Comparison of ENCODE assay signal across 8 mouse cellular contexts in the genomic region with DNA sequence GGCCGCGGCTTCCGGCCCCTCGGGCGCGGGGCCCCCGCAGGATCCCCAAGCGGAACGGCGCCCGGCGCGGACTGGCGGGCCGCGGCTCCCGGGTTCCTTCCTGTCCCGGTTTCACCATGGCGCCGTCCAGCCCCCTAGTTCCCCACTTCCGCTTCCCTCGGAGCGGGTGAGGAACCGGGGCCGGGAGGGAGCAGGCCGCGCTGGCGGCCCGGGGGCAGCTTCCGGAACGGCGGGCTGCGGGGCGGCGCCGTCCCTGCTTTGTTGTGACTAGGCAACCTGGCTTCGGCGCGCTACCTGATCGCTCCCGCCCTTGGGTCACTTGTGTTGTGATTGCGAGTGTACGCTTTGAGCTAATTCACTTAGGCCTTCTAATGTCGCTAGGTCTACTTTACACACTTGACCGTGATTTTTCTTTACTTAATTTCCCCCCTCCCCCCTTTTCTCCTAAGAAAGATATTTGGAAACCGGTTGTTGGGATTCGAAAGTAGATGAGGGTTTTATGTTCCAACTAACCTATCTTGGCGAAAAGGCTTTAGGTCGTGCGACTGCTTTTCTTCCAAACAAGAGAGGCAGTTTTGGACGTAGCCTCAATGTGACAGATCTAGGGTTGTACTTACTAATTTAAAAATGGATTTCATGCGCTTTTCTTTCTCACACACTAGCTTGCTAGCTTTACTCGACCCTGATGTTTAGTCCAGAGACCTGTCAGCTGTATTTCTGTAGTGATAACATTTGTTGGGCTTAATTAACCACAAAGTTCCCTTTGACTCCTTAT. TPM values are rescaled to one million over a fixed set of nuclear protein-coding genes. Genes with fewer than 3 reads are reported as not detected.
DNase-seq lines count a peak whose midpoint lies in the region; ATAC-seq and TF ChIP-seq lines count a peak whose summit lies in the region.

No protein-coding gene starts in this region.

- peak overlapping the region; percentile 62 for H3K4me2 ChIP-seq in embryonic facial prominence, embryonic 11.5 days (ENCODE audit: low read depth, low read length)
- peak overlapping the region; percentile 68 for H3K4me2 ChIP-seq in heart, embryonic 12.5 days
- peak overlapping the region; percentile 82 for H3K4me2 ChIP-seq in kidney, embryonic 15.5 days

- ATAC-seq in embryonic facial prominence, embryonic 11.5 days (replicated peaks; ENCODE audit: insufficient number of reproducible peaks, low FRiP score, low TSS enrichment, low read depth), result peak; percentile 69
- ATAC-seq in heart, embryonic 12.5 days (ENCODE audit: insufficient number of reproducible peaks, low FRiP score), result peak; percentile 80
- peak; percentile 83 for ATAC-seq in kidney, embryonic 15.5 days (replicated peaks; ENCODE audit: low FRiP score)
- ATAC-seq in neutrophil, adult 5-6 weeks (ENCODE audit: extremely low read depth, insufficient number of reproducible peaks, low FRiP score, poor library complexity, severe bottlenecking), result peak; percentile 59

- H3K9me3 ChIP-seq in embryonic facial prominence, embryonic 11.5 days (replicated peaks; ENCODE audit: control insufficient read depth, low read length), result no peaks in the 10 kb centered on the region
- no peaks in the 10 kb centered on the region for H3K9me3 ChIP-seq in heart, embryonic 12.5 days (replicated peaks)
- H3K9me3 ChIP-seq in kidney, embryonic 15.5 days (replicated peaks), result no peaks in the 10 kb centered on the region

- H3K27me3 ChIP-seq in embryonic facial prominence, embryonic 11.5 days (ENCODE audit: control insufficient read depth, insufficient read depth, low read length), result no peaks in the 10 kb centered on the region
- H3K27me3 ChIP-seq in heart, embryonic 12.5 days (replicated peaks), result no peaks in the 10 kb centered on the region
- H3K27me3 ChIP-seq in kidney, embryonic 15.5 days, result no peaks in the 10 kb centered on the region

- no peak for TF ChIP-seq POLR2A in lung, adult 2 months (IDR thresholded peaks at IDR 0.05; ENCODE audit: borderline replicate concordance, extremely low read depth, low read depth, low read length)

- peak overlapping the region; percentile 94 for H3K9ac ChIP-seq in embryonic facial prominence, embryonic 11.5 days (replicated peaks; ENCODE audit: low read length)
- peak overlapping the region; percentile 98 for H3K9ac ChIP-seq in heart, embryonic 12.5 days
- peak overlapping the region; percentile 89 for H3K9ac ChIP-seq in kidney, embryonic 15.5 days

- WGBS in embryonic facial prominence, embryonic 11.5 days, result under 1% methylated on average over 53 of the region's 53 CpGs
- WGBS in heart, embryonic 12.5 days, result under 1% methylated on average over 53 of the region's 53 CpGs
- WGBS in kidney, embryonic 15.5 days, result under 1% methylated on average over 53 of the region's 53 CpGs
- under 1% methylated on average over 46 of the region's 53 CpGs for WGBS in lung, adult 2 months

- H3K27ac ChIP-seq in embryonic facial prominence, embryonic 11.5 days (replicated peaks; ENCODE audit: low read depth, low read length), result peak overlapping the region; percentile 97
- peak overlapping the region; percentile 98 for H3K27ac ChIP-seq in heart, embryonic 12.5 days (ENCODE audit: poor library complexity, severe bottlenecking)
- peak overlapping the region; percentile 97 for H3K27ac ChIP-seq in kidney, embryonic 15.5 days

- H3K4me3 ChIP-seq in embryonic facial prominence, embryonic 11.5 days (ENCODE audit: low read depth, low read length), result peak overlapping the region; percentile 95
- peak overlapping the region; percentile 99 for H3K4me3 ChIP-seq in heart, embryonic 12.5 days
- H3K4me3 ChIP-seq in kidney, embryonic 15.5 days (replicated peaks), result peak overlapping the region; percentile 90
- H3K4me3 ChIP-seq in lung, adult 2 months (replicated peaks; ENCODE audit: extremely low read depth, low read depth, low read length), result peak overlapping the region; percentile 83

- H3K4me1 ChIP-seq in embryonic facial prominence, embryonic 11.5 days (ENCODE audit: control insufficient read depth, insufficient read depth, low read length), result no peaks in the 10 kb centered on the region
- peaks cover 17% of the 10 kb centered on the region for H3K4me1 ChIP-seq in heart, embryonic 12.5 days (replicated peaks)
- peaks cover 25% of the 10 kb centered on the region for H3K4me1 ChIP-seq in kidney, embryonic 15.5 days
- peaks cover 8% of the 10 kb centered on the region for H3K4me1 ChIP-seq in lung, adult 2 months (ENCODE audit: control insufficient read depth, insufficient read depth, low read length)

- DNase-seq in 3T3-L1 (ENCODE audit: low read depth, low spot score) (peak; percentile 54), MN1 (ENCODE audit: low spot score) (peak; percentile 52)
- peak; percentile 70 for DNase-seq in embryonic facial prominence, embryonic 11.5 days (ENCODE audit: low spot score)
- no peak for DNase-seq in lung, adult 2 months
- peak; percentile 73 to 74 for DNase-seq in thymus, postnatal 10 days (ENCODE audit: low spot score in 2 of 2)

- H3K36me3 ChIP-seq in embryonic facial prominence, embryonic 11.5 days (replicated peaks; ENCODE audit: control insufficient read depth, insufficient read depth, low read depth, low read length), result no peaks in the 10 kb centered on the region
- H3K36me3 ChIP-seq in heart, embryonic 12.5 days, result no peaks in the 10 kb centered on the region; the same call in 1 of the 2 replicates
- peaks cover 13% of the 10 kb centered on the region; the same call in 1 of the 2 replicates for H3K36me3 ChIP-seq in kidney, embryonic 15.5 days

- TF ChIP-seq CTCF in lung, adult 2 months (IDR thresholded peaks at IDR 0.05; ENCODE audit: insufficient read depth, low read length), result no peak

RNA-seq across cellular contexts. Expression of a gene that starts 0.7 kb away (rescaled TPM):
- 245 and 292 TPM in 2 replicates for polyA plus RNA-seq in embryonic facial prominence, embryonic 11.5 days (2014; fragmentation: Nextera tagmentation; extraction: Ambion mirVana)
- 198 and 206 TPM in 2 replicates for polyA plus RNA-seq in heart, embryonic 12.5 days (2016; fragmentation: Nextera tagmentation; extraction: Ambion mirVana)
- polyA plus RNA-seq in kidney, embryonic 15.5 days (2015; fragmentation: Nextera tagmentation; extraction: Ambion mirVana), result 209 and 228 TPM in 2 replicates
- 40.4 and 51.8 TPM in 2 replicates for polyA plus RNA-seq in lung, adult 2 months (2012; rRNA removed)
- total RNA-seq in neutrophil, adult 5-6 weeks (2017), result 213 and 226 TPM in 2 replicates
